Mouse (Mus musculus) naive thymus-derived CD4-positive, alpha-beta T cell, adult 2 months (primary cell): ENCODE results near the gene Edn1.

Experiments
- DNase-seq: peaks from one replicate; pipeline ENCODE4 v3.0.0-alpha.2; 2011; ENCODE audit warnings: low read depth

Edn1 gene

DNA sequence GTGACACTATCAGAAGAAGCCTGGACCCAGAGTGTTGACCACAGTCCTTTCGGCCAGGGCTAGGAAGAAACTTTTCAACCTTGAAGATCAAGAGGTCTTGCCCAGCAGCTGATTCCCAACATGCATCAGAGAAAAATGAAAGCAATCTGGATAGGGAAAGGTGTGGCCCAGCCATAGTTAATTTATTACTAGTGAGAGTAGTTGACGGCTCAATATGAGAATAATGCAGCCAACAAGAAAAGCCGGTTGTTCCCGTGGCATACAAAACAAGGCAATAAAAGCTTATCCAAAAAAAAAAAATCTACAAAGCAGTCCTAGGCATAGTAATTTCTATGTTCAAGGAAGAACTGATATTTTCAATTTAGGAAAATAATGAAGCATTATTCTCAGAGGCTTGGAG is 16.5 kb downstream of the Edn1 start:
- no peak for DNase-seq

DNA sequence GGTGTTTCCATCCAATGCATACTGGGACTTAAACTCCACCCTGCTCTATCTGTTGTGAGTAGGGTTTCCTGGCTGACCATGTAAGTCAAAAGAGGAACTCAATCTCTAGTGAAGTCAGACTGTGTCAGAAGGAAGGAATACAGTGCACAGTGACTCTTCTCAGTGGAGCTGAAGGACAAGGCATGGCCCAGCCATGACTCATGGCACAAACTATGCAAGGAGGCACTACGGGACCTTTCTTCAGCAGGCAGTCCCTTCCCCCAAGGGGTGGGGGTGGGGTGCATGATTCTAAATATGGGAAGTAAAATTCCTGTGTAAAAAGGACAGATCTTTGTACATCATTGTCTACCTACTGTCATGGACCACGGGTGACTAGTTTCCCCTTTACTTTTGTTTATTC is 27.3 kb downstream of the Edn1 start:
- no peak for DNase-seq

DNA sequence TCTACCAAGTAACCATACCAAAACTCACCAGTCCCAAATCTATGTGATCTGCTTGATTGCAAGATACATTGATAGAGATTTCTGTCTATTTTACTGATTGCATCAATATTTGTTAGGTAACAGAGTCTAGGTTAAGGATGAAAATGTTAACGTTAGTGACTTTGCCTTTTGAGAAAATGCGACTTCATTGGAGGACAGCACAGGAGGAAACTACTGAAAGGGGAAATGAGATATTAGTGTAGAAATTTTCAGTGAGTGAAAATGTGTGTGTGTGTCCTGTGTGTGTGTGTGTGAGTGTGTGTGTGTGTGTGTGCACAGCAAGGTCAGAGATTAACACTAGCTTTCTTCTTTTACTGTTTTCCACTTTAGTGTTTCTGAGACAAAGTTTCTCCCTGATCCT is 29.8 kb downstream of the Edn1 start:
- no peak for DNase-seq

DNA sequence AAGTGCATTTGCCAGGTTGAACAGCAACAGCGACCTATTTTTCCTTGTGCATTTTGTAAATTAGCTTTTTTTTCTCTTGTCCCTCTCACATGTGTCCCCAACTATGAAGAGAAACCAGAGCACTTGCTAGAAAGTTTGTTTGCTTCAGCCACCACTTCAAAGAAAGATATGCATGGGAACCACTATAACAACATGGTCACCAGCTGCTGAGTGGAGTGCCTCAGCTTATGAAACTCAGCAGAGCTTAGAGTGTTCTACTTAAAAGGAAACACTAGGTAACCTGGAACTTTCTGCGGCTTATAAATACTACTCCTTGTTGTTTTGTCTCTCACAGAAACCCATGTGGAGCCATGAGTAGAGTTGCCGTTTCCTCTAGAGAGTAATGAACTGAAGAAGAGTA is 33.7 kb downstream of the Edn1 start:
- no peak for DNase-seq

DNA sequence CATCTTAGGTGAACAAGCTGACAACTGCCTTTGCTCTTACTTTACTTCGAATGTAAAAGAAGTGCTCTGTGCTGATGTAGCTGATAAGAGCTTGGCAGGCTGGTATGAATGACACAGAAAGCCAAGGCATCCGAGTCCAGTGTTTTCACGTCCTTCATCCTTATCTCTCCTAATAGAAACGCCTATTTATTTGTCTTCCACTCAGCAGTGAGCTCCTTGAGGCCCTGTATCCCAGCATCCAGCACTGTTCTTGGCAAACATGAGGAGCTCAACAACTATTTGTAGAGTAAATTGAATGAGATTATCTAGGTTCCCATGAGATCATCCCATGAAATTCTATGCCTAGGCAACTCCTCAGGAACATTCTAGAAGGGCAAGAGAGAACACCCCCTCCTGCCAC is 35.1 kb downstream of the Edn1 start:
- no peak for DNase-seq

DNA sequence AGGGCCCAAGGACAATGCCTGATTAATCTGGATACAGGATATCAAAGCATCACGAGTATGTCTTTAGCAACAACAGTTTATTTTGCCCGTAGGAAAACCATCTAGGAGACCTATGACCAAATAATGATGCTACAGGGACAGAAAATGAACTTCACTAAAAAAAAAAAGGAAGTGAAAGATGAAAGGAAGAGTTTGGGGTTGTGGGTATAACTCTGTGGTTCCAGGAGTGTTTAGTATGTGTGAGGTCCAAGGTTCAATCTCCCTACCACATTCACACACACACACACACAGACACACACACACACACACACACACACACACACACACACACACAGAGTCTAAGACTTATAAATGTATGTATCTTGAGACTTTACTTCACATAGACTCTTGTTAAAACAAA is 35.8 kb downstream of the Edn1 start:
- no peak for DNase-seq

DNA sequence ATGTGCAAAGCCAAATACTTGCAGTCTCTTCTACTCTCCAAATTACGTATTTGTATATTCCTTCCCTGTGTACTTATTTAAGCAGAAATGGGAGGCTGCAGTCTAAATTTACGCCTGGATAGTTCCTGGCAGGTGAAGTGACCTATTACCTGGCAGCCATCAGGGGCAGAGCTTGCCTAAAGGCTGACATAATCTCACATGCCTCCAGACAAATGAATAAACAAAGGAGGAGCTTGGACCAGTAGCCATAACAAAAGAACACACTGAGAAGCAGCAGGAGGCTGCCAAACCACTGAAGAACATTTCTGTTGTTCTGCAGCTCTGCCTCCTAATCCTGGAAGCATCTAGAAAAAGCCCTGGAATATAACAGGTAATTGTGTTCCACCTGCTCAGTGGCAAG is 38.2 kb downstream of the Edn1 start:
- no peak for DNase-seq

DNA sequence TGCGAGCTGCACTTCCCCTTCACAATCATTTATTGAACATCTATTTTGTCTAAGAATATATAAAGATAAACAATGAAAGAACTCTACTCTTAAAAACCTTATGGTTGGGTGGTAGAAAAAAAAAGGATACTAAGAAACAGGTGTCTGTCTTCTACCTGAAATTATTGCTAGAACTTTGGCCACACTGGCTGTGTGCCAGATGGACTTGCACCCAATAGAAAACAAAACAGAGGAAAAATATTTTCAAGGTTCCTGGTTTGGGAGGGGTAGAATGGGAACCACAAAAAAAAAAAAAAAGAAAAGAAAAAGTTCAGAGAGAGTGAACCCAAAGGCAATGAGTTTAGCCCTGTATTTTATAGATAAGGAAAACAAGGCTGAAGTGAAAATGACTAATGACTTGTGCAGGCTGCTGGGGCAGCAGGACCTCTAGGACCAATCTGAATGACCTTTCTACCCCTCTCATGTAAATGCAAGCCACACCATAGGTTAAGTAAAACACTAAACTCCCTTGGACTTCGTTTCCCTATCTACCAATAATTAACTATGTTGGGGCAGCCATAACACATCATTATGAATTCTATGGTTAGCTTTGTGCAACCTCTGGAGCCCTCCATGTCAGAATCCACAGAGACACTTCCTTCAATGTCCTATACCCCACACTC is 40.7 kb downstream of the Edn1 start:
- no peak for DNase-seq

DNA sequence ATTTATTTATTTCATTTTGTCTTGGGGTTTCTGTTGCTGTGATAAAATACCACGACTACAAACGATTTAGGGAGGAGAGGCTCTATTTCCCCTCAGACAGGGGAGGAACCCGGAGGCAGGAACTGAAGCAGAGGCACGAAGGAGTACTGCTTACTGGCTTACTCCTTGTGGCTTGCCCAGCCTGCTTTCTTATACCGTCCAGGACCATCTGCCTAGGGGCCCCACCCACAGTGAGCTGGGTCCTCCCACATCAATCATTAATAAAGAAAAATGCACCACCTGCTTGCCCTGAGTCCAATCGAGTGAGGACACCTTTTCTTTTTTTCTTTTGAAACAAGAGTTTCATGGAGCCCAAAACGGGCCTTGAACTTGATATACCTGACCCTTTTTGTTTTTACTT is 44.2 kb downstream of the Edn1 start:
- DNase-seq = no peak

DNA sequence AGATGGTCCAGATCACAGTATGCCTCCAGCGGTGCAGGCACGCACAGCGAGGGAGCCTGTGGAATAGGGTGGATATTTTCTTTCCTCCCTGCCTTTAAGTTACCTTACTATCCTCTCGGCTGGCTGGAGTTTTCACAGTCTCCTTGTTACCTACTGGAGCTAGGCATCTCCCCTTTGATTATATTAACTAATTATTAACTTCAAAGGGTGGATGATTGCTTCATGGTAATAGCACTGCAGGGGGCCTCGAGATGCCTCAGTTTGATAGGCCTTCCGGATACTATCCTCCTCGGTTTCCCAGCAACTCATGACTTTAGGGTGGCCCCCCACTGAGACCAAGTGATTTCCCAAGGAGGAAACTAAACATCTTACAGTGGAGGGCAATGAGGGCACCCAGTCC is 45.1 kb downstream of the Edn1 start:
- no peak for DNase-seq

DNA sequence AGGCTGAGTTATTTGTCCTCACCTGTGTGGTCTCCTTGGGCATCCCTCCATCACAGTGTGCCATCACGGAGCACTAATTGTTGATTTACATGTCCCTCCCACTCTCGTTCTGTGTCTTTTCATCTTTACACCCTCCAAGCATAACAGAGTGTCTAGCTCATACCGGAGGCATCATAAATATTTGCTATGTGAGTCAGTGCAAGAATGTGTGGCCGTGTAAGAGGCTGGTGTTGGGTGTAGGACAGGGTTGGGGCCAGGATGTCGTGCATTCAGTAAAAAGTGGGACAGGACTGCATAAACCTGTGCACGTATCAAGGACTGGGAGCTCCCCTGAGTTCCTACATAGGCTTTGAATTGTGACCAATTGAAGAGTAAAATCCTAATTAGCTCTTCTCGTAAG is 50.4 kb downstream of the Edn1 start:
- DNase-seq = no peak
